20 mouse cellular contexts compared by ENCODE assay signal in the genomic region with DNA sequence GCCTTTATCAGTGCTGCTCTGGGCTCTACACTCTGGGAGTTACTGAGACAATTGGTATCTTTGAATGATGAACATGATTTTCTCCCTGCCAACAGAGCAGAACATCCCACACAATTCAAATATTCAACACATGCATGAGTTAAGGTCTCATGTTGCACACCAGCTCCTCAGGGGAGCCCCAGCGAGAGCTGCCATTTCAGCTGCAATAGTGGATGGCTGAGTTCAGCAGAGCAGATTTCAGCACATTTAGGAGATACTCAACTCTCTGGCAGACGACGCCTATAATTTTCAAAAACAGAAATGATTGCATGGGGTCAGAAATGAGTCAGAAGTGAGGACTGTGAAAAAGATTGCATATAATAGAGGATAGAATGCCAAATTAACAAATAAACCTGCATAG.
"Had no signal": no experiment of that assay in that cellular context is flagged by ENCODE, and none has a peak within 500 bp of the region (broad histone marks: within the 10 kb centered on the region; RNA-seq: fewer than 3 reads in every experiment).

No protein-coding gene starts in this region.

- H3K4me3 ChIP-seq: lung, embryonic 15.5 days; megakaryocyte, embryonic 14.5 days; midbrain, embryonic 13.5 days; midbrain, embryonic 15.5 days; myocyte; neural tube, embryonic 13.5 days; neural tube, embryonic 15.5 days had no signal

- H3K27me3 ChIP-seq: lung, embryonic 15.5 days; megakaryocyte, embryonic 14.5 days; midbrain, embryonic 13.5 days; midbrain, embryonic 15.5 days; neural tube, embryonic 13.5 days; neural tube, embryonic 15.5 days had no signal

- H3K4me2 ChIP-seq: lung, embryonic 15.5 days; midbrain, embryonic 11.5 days; midbrain, embryonic 13.5 days; midbrain, embryonic 15.5 days; neural tube, embryonic 13.5 days; neural tube, embryonic 15.5 days had no signal

- ATAC-seq: liver, postnatal 0 days; lung, postnatal 0 days; midbrain, embryonic 13.5 days; midbrain, embryonic 15.5 days had no signal

- H3K4me1 ChIP-seq: lung, embryonic 15.5 days; megakaryocyte, embryonic 14.5 days; midbrain, embryonic 13.5 days; midbrain, embryonic 15.5 days; neural tube, embryonic 13.5 days; neural tube, embryonic 15.5 days had no signal

- H3K36me3 ChIP-seq: lung, embryonic 15.5 days; midbrain, embryonic 13.5 days; midbrain, embryonic 15.5 days; neural tube, embryonic 13.5 days; neural tube, embryonic 15.5 days had no signal

- DNase-seq: liver, postnatal 0 days; lung, adult 2 months; lung, postnatal 14 days; lung, postnatal 36 days; right cerebral cortex, postnatal 14 days; right cerebral cortex, postnatal 4 days; spleen, adult 18-20 months; thymus, adult 18-20 months; thymus, postnatal 14 days; thymus, postnatal 36 days had no signal

- H3K9me3 ChIP-seq: lung, embryonic 15.5 days; megakaryocyte, embryonic 14.5 days; midbrain, embryonic 13.5 days; midbrain, embryonic 15.5 days; neural tube, embryonic 13.5 days; neural tube, embryonic 15.5 days had no signal

- H3K9ac ChIP-seq: liver, postnatal 0 days; lung, embryonic 15.5 days; midbrain, embryonic 13.5 days; midbrain, embryonic 15.5 days; neural tube, embryonic 13.5 days; neural tube, embryonic 15.5 days had no signal

- H3K27ac ChIP-seq: lung, embryonic 15.5 days; macrophage; midbrain, embryonic 13.5 days; midbrain, embryonic 15.5 days; neural tube, embryonic 13.5 days; neural tube, embryonic 15.5 days had no signal
